Mouse (Mus musculus) MEL (cell line): ENCODE results near the gene Susd5. TPM values are rescaled to one million over a fixed set of nuclear protein-coding genes. Genes with fewer than 3 reads are reported as not detected.
A peak's percentile ranks its signal among the peaks of the same experiment; 100 is the strongest.

ENCODE experiments used
- DNase-seq: peaks from one replicate; pipeline ENCODE4 v3.0.0; 2011; ENCODE audit warnings: low read depth, low spot score
- H3K27ac ChIP-seq: 2 replicates; pipeline ENCODE4 v1.5.1; 2012; ENCODE audit warnings: low read depth, mild to moderate bottlenecking, control low read depth, low read length, moderate library complexity; ENCODE audit not compliant: control insufficient read depth
- H3K27me3 ChIP-seq, 2 experiments: fragments of 150-350 bp in 1 of 2; sonication (generic) in 1 of 2; 2 replicates each; pipeline ENCODE4 v1.6.1; 2012; ENCODE audit warnings: low read length in 2 of 2, mild to moderate bottlenecking in 2 of 2, improper control_type of control experiment in 1 of 2, moderate library complexity in 1 of 2; ENCODE audit not compliant: insufficient read depth in 2 of 2, control insufficient read depth in 1 of 2
- H3K36me3 ChIP-seq, 2 experiments: 2 replicates each; pipeline ENCODE4 v1.6.1; 2012 to 2014; ENCODE audit warnings: low read length in 2 of 2, improper control_type of control experiment in 1 of 2, inconsistent platforms in 1 of 2, mild to moderate bottlenecking in 1 of 2; ENCODE audit not compliant: insufficient read depth in 2 of 2, control insufficient read depth in 1 of 2
- H3K4me1 ChIP-seq, 2 experiments: fragments of 150-350 bp in 1 of 2; sonication (generic) in 1 of 2; 2 replicates each; pipeline ENCODE4 v1.6.1; 2012; ENCODE audit warnings: low read length in 2 of 2, improper control_type of control experiment in 1 of 2, mild to moderate bottlenecking in 1 of 2; ENCODE audit not compliant: insufficient read depth in 2 of 2, control insufficient read depth in 1 of 2
- H3K4me3 ChIP-seq, 2 experiments: fragments of 150-350 bp in 1 of 2; sonication (generic) in 1 of 2; 2 replicates each; pipeline ENCODE4 v1.5.1; 2012; ENCODE audit warnings: low read depth in 2 of 2, low read length in 2 of 2, mild to moderate bottlenecking in 2 of 2, moderate library complexity in 2 of 2, control low read depth in 1 of 2, improper control_type of control experiment in 1 of 2; ENCODE audit not compliant: control insufficient read depth in 1 of 2, insufficient read depth in 1 of 2
- H3K79me2 ChIP-seq: 2 replicates; pipeline ENCODE4 v1.6.1; 2012; ENCODE audit warnings: mild to moderate bottlenecking, low read length, moderate library complexity; ENCODE audit not compliant: control insufficient read depth, poor library complexity, insufficient read depth
- H3K9ac ChIP-seq: 2 replicates; pipeline ENCODE4 v1.6.1; 2012; ENCODE audit warnings: low read depth, mild to moderate bottlenecking, control low read depth, low read length, moderate library complexity; ENCODE audit not compliant: control insufficient read depth, poor library complexity, severe bottlenecking
- H3K9me3 ChIP-seq: fragments of 150-350 bp; sonication (generic); replicated peaks from 2 replicates; pipeline ENCODE4 v1.6.1; 2012; ENCODE audit warnings: mild to moderate bottlenecking, low read length, improper control_type of control experiment, moderate library complexity; ENCODE audit not compliant: insufficient read depth
- BHLHE40 ChIP-seq: IDR thresholded peaks from 2 replicates; pipeline ENCODE4 v1.6.1; 2012; ENCODE audit warnings: low read depth, mild to moderate bottlenecking, inconsistent platforms, low read length, improper control_type of control experiment, borderline replicate concordance
- CHD1 ChIP-seq: IDR thresholded peaks from 2 replicates; pipeline ENCODE4 v1.6.1; 2012; ENCODE audit warnings: low read depth, mild to moderate bottlenecking, inconsistent platforms, low read length, improper control_type of control experiment
- CHD2 ChIP-seq: IDR thresholded peaks from 2 replicates; pipeline ENCODE4 v1.6.1; 2011; ENCODE audit warnings: low read length, improper control_type of control experiment
- CTCF ChIP-seq, 3 experiments: IDR thresholded peaks in 2 of 3; conservative IDR thresholded peaks in 1 of 3; 2 replicates each; pipeline ENCODE4 v1.5.1; 2011 to 2012; ENCODE audit warnings: low read length in 3 of 3, low read depth in 2 of 3, mild to moderate bottlenecking in 2 of 3, improper control_type of control experiment in 1 of 3, inconsistent platforms in 1 of 3, mixed read lengths in 1 of 3, moderate library complexity in 1 of 3; ENCODE audit not compliant: control insufficient read depth in 1 of 3, insufficient read depth in 1 of 3, poor library complexity in 1 of 3, severe bottlenecking in 1 of 3
- E2F4 ChIP-seq: IDR thresholded peaks from 2 replicates; pipeline ENCODE4 v1.6.1; 2011; ENCODE audit warnings: low read depth, low read length, improper control_type of control experiment, borderline replicate concordance
- ELF1 ChIP-seq: IDR thresholded peaks from 2 replicates; pipeline ENCODE4 v1.6.1; 2014; ENCODE audit warnings: low read depth, mild to moderate bottlenecking, inconsistent platforms, low read length, improper control_type of control experiment, moderate library complexity
- GATA1 ChIP-seq: IDR thresholded peaks from 2 replicates; pipeline ENCODE4 v1.6.1; 2011; ENCODE audit warnings: low read depth, low read length, improper control_type of control experiment
- HCFC1 ChIP-seq: IDR thresholded peaks from 2 replicates; pipeline ENCODE4 v1.6.1; 2012; ENCODE audit warnings: low read depth, mild to moderate bottlenecking, inconsistent platforms, low read length, improper control_type of control experiment, moderate library complexity
- MAFK ChIP-seq: IDR thresholded peaks from 2 replicates; pipeline ENCODE4 v1.6.1; 2011; ENCODE audit warnings: low read depth, mild to moderate bottlenecking, low read length, improper control_type of control experiment, borderline replicate concordance
- MYB ChIP-seq: IDR thresholded peaks from 2 replicates; pipeline ENCODE4 v1.6.1; 2011; ENCODE audit warnings: mild to moderate bottlenecking, low read depth, low read length, improper control_type of control experiment
- NELFE ChIP-seq: IDR thresholded peaks from 2 replicates; pipeline ENCODE4 v1.6.1; 2011; ENCODE audit warnings: low read depth, low read length, improper control_type of control experiment
- POLR2AphosphoS2 ChIP-seq: IDR thresholded peaks from 2 replicates; pipeline ENCODE4 v1.6.1; 2011; ENCODE audit warnings: low read length, improper control_type of control experiment
- SMC3 ChIP-seq: IDR thresholded peaks from 2 replicates; pipeline ENCODE4 v1.6.1; 2011; ENCODE audit warnings: low read depth, low read length, improper control_type of control experiment
- USF1 ChIP-seq: IDR thresholded peaks from 2 replicates; pipeline ENCODE4 v1.6.1; 2014; ENCODE audit warnings: low read depth, mild to moderate bottlenecking, inconsistent platforms, low read length, improper control_type of control experiment, moderate library complexity
- USF2 ChIP-seq, 2 experiments: IDR thresholded peaks; 2 replicates each; pipeline ENCODE4 v1.6.1; 2011 to 2012; ENCODE audit warnings: improper control_type of control experiment in 2 of 2, low read length in 2 of 2, borderline replicate concordance in 1 of 2, inconsistent platforms in 1 of 2, low read depth in 1 of 2, mild to moderate bottlenecking in 1 of 2; ENCODE audit not compliant: insufficient read depth in 1 of 2
- ZC3H11A ChIP-seq: IDR thresholded peaks from 2 replicates; pipeline ENCODE4 v1.6.1; 2012; ENCODE audit warnings: low read depth, mild to moderate bottlenecking, inconsistent platforms, low read length, improper control_type of control experiment
- ZKSCAN1 ChIP-seq: IDR thresholded peaks from 2 replicates; pipeline ENCODE4 v1.6.1; 2012; ENCODE audit warnings: low read depth, mild to moderate bottlenecking, inconsistent platforms, low read length, improper control_type of control experiment, moderate library complexity
- polyA plus RNA-seq, 2 experiments: library from polyadenylated mRNA; stranded (reverse) in 1 of 2; unstranded in 1 of 2; fragments of >175 nt in 1 of 2; fragments of >200 nt in 1 of 2; gene quantifications; 2 replicates each; pipeline versions ENCODE4 v1.2.1 to v1.2.4; 2012; ENCODE audit warnings: low replicate concordance in 2 of 2, low read depth in 1 of 2; ENCODE audit not compliant: insufficient read length in 2 of 2, insufficient read depth in 1 of 2, missing spikeins in 1 of 2
- total RNA-seq: library from RNA; depleted of rRNA; stranded (reverse); fragments of 300-350 nt; gene quantifications from 2 replicates; pipeline ENCODE4 v1.2.3, GENCODE M21; 2012

Susd5 gene
- total and polyA plus RNA-seq, 3 experiments: not detected

DNA sequence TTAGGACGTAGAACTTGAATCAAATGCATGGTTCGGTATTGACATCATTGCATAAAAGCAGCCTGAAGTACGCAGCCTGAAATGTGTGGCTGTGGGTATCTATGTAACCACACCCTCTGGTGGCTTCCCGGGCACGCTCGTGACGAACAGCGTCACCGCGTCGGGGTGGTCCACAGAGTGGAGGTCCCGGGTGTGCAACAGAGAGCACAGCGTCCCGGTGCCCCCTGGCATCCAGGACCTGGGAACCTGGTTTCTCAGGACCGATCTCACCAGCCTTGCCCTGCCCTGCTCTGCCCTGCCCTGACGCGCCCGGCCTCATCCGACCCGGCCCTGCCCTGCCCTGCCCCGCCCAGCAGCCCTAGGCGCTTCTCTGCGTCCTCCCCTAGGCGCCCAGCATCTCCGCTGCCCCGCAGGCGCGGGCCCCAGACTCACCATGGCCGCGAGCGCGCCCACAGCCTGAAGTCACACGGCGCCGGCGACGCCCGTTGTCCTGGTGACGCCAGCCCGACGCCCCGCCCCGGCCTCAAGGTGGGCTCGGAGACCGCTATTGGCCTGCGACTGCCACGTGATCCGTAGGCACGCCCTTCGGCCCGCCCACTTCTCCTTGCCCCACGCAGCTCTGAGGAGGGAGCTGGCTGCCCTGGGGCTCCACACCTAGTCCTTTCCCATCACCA lies 30.5 kb upstream of the Susd5 start (continued):
- TF ChIP-seq BHLHE40 (peak; percentile 45; the same call in 1 of the 2 replicates), MYB (no peak), USF2 (IDR thresholded peaks at IDR 0.05; ENCODE audit: borderline replicate concordance in 1 of 2, insufficient read depth in 1 of 2, low read depth in 1 of 2, low read length in 2 of 2) (peak; percentile 34 to 84; a peak in 3 of 4 replicates)

- H3K79me2 ChIP-seq: no peaks in the 10 kb centered on the region
- TF ChIP-seq HCFC1 (no peak), POLR2AphosphoS2 (no peak), E2F4 (no peak), CHD1 (no peak), BHLHE40 (no peak), USF1 (no peak)
- H3K27ac ChIP-seq: no peak overlapping the region
- H3K27me3 ChIP-seq: no peaks in the 10 kb centered on the region
- DNase-seq: no peak
- H3K9ac ChIP-seq: no peak overlapping the region
- H3K36me3 ChIP-seq: no peaks in the 10 kb centered on the region
- no peaks in the 10 kb centered on the region for H3K9me3 ChIP-seq
- no peaks in the 10 kb centered on the region for H3K4me1 ChIP-seq
- H3K4me3 ChIP-seq: no peak overlapping the region
These were observed 16.0 kb upstream of the Susd5 start for GRCm38 (mm10) chr9:114040945-114041344.

DNA sequence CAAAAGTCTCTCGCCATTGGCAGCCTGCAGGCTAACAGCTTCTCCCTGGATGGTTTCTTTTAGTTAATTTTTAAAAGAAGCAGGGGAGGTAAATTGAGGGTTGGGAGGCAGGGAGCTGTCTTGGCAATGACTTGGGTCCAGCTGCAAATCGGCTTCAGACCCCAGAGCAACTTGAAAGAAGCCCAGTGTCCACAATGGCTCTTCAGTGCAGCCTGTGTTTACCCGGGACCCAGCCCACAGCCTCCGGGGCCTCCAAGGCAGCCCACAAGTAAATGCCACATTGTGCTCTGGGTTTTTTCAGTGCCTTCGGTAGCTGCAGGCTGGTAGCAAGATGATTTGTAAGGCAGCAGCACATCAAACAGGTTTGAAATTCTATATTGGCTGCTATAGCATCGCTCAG lies 14.4 kb upstream of the Susd5 start:
- no peak for DNase-seq
- Histone ChIP-seq H3K9ac (no peak overlapping the region), H3K79me2 (no peaks in the 10 kb centered on the region), H3K36me3 (no peaks in the 10 kb centered on the region), H3K4me1 (no peaks in the 10 kb centered on the region), H3K4me3 (no peak overlapping the region), H3K27ac (no peak overlapping the region), H3K27me3 (no peaks in the 10 kb centered on the region), H3K9me3 (no peaks in the 10 kb centered on the region)
- no peak for TF ChIP-seq GATA1
- TF ChIP-seq ZKSCAN1: no peak
- TF ChIP-seq CTCF (IDR thresholded peaks at IDR 0.05 in 2 of 3, conservative IDR thresholded peaks at IDR 0.05 in 1 of 3; ENCODE audit: control insufficient read depth in 1 of 3, insufficient read depth in 1 of 3, low read depth in 2 of 3, low read length in 3 of 3, poor library complexity in 1 of 3, severe bottlenecking in 1 of 3): no peak
- TF ChIP-seq MAFK: no peak
- TF ChIP-seq ELF1: no peak
- TF ChIP-seq SMC3: no peak
- TF ChIP-seq USF1: no peak
- no peak for TF ChIP-seq HCFC1
- no peak for TF ChIP-seq CHD2
- no peak for TF ChIP-seq ZC3H11A
- no peak for TF ChIP-seq NELFE
